Mouse (Mus musculus) megakaryocyte-erythroid progenitor cell, adult 5-6 weeks (primary cell): ENCODE results near the gene Rps6ka2. TPM values are rescaled to one million over a fixed set of nuclear protein-coding genes. Genes with fewer than 3 reads are reported as not detected.
"Not testable (repeated sequence)": the region's sequence is repeated elsewhere in the genome, so short reads cannot be mapped to it uniquely, and the experiment has no call there.

Experiments
- ATAC-seq: replicated peaks from 2 replicates; pipeline ENCODE4 v1.8.0; 2016; ENCODE audit warnings: mild to moderate bottlenecking, inconsistent platforms; ENCODE audit not compliant: severe bottlenecking, poor library complexity, low FRiP score, low TSS enrichment
- total RNA-seq, 2 experiments: library from RNA; stranded (forward) in 1 of 2; stranded (reverse) in 1 of 2; fragments of 200-1000, 215-1000 nt in 1 of 2; fragments of >200 nt in 1 of 2; fragmentation: Nextera tagmentation in 1 of 2; gene quantifications; 2 replicates each; pipeline ENCODE4 v1.2.3; 2014 to 2017

The Rps6ka2 gene
- total RNA-seq, 2 experiments from 2014 or later: 1.8 to 2.6 TPM

GRCm38 (mm10) chr17:7168961-7169626, 821 bp upstream of the Rps6ka2 start:
- peak; percentile 36 for ATAC-seq

GRCm38 (mm10) chr17:7170304-7171295, 685 bp downstream of the Rps6ka2 start:
- ATAC-seq: no peak

GRCm38 (mm10) chr17:7173331-7174028, 3.6 kb downstream of the Rps6ka2 start:
- no peak for ATAC-seq

- no peak for ATAC-seq
These were observed 5.4 kb downstream of the Rps6ka2 start for GRCm38 (mm10) chr17:7175293-7175692.

GRCm38 (mm10) chr17:7176394-7176793, 6.5 kb downstream of the Rps6ka2 start:
- no peak for ATAC-seq

- no peak for ATAC-seq
These were observed 8.3 kb downstream of the Rps6ka2 start for GRCm38 (mm10) chr17:7178196-7178595.

GRCm38 (mm10) chr17:7182187-7182586, 12.3 kb downstream of the Rps6ka2 start:
- no peak for ATAC-seq

GRCm38 (mm10) chr17:7187037-7187436, 17.1 kb downstream of the Rps6ka2 start:
- ATAC-seq: not testable (repeated sequence)

GRCm38 (mm10) chr17:7189425-7189824, 19.5 kb downstream of the Rps6ka2 start:
- ATAC-seq: no peak

- no peak for ATAC-seq
These were observed 20.1 kb downstream of the Rps6ka2 start for GRCm38 (mm10) chr17:7189975-7190374.

GRCm38 (mm10) chr17:7194140-7194840, 24.4 kb downstream of the Rps6ka2 start:
- ATAC-seq: no peak

- no peak for ATAC-seq
These were observed 27.4 kb downstream of the Rps6ka2 start for GRCm38 (mm10) chr17:7197121-7197925.

GRCm38 (mm10) chr17:7204771-7205406, 35.0 kb downstream of the Rps6ka2 start:
- no peak for ATAC-seq

GRCm38 (mm10) chr17:7206434-7207145, 36.7 kb downstream of the Rps6ka2 start:
- no peak for ATAC-seq

GRCm38 (mm10) chr17:7210648-7211047, 40.7 kb downstream of the Rps6ka2 start:
- no peak for ATAC-seq

GRCm38 (mm10) chr17:7211893-7212292, 42.0 kb downstream of the Rps6ka2 start:
- ATAC-seq: no peak

- ATAC-seq: no peak
These were observed 43.3 kb downstream of the Rps6ka2 start for GRCm38 (mm10) chr17:7213214-7213613.
